Mouse (Mus musculus) activated CD4-positive, CD25-positive, alpha-beta regulatory T cell, adult 9 weeks (primary cell): ENCODE measurements around the gene Vmn1r178. TPM values are rescaled to one million over a fixed set of nuclear protein-coding genes. Genes with fewer than 3 reads are reported as not detected.

Experiments used
- polyA plus RNA-seq: library from polyadenylated mRNA; unstranded; fragments of 100-300 nt; shearing (Covaris generic); gene quantifications from one replicate; pipeline ENCODE4 v1.2.1, GENCODE M21; 2017

Vmn1r178 gene
- not detected for polyA plus RNA-seq

DNA sequence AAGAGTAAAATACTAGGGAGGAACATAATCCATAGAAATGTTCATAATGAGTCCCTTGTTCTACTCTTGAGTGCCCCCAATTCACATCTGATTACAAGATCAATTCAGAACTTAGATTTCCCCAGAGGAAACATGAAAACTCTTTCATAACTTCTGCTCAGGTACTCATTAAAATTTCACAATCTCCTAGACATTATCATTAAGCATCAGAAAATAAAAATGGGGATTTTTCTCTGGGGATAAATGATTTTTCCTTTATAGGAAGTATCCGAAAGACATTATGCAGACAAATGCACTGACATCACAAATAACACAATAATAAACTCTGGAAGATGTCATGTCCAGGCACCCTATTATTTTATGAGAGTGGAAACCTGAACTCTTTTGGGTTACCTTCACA is at the start of gene Vmn1r178:
Vmn1r178 (plus strand) TSS at position 301 of the 400 bp plus-strand sequence.

DNA sequence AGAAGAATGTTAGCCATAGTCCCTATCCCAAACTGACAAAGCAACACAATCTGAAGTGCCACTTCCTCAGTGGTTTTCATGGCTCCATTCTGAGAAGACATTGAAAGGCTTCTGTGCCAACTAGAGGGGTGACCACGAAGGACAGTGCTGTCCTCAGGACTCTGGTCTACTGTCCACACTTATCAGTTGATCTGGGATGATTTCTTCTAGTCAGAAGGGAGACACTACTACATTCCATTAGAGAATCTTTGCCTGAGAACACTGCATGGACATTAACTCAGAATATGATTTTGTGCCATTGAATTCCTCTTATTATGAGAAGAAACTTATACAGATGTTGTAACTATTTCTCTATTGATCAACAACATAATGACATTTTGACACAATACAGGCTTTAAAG is 25.5 kb upstream of the Vmn1r178 start, which contains the start of gene Vmn1r177:
Vmn1r177 (minus strand) TSS at position 101 of the 400 bp plus-strand sequence.

DNA sequence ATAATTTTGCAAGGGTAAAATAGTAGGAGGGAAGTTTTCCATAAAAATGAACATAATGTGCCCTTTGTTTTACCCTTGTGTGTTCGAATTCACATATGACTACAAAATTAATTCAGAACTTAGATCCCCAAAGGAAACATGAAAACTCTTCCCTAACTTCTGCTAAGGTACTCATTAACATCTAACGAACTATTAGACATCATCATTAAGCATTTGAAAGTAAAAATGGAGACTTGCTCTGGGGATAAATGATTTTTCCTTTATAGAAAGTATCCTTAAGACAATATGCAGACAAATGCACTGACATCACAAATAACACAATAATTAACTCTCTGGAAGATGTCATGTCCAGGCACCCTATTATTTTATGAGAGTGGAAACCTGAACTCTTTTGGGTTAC is 34.9 kb downstream of the Vmn1r178 start, which contains the start of gene Vmn1r179:
Vmn1r179 (plus strand) TSS at position 301 of the 400 bp plus-strand sequence.

Other genes starting within 250 kb of the Vmn1r178 start
- not detected for gene Vmn1r172, start 233.7 kb upstream of the Vmn1r178 start, polyA plus RNA-seq
- gene Vmn1r173, start 191.3 kb upstream of the Vmn1r178 start, polyA plus RNA-seq: not detected
- not detected for gene Vmn1r174, start 139.7 kb upstream of the Vmn1r178 start, polyA plus RNA-seq
- not detected for gene Vmn1r175, start 81.4 kb upstream of the Vmn1r178 start, polyA plus RNA-seq
- gene Vmn1r176, start 54.6 kb upstream of the Vmn1r178 start, polyA plus RNA-seq: not detected
- gene Vmn1r177, start 25.6 kb upstream of the Vmn1r178 start, polyA plus RNA-seq: not detected
- not detected for gene Vmn1r179, start 35.0 kb downstream of the Vmn1r178 start, polyA plus RNA-seq
- gene Vmn1r180, start 58.6 kb downstream of the Vmn1r178 start, polyA plus RNA-seq: not detected
- gene Vmn1r181, start 82.6 kb downstream of the Vmn1r178 start, polyA plus RNA-seq: not detected
- gene V1rd19, start 109.7 kb downstream of the Vmn1r178 start, polyA plus RNA-seq: not detected
- gene Vmn1r183, start 161.2 kb downstream of the Vmn1r178 start, polyA plus RNA-seq: 0.05 TPM
- 35.7 TPM for gene Zfp180, start 189.9 kb downstream of the Vmn1r178 start, polyA plus RNA-seq
- 1.1 TPM for gene Zfp112, start 220.3 kb downstream of the Vmn1r178 start, polyA plus RNA-seq
- gene Zfp235, start 242.2 kb downstream of the Vmn1r178 start, polyA plus RNA-seq: 19.9 TPM